Mouse (Mus musculus): ENCODE results near the gene Large1.
A peak's percentile ranks its signal among the peaks of the same experiment; 100 is the strongest.

GRCm38 (mm10) chr8:73201854-73202253, 151.5 kb downstream of the Large1 start:
- TF ChIP-seq EP300 (IDR thresholded peaks at IDR 0.05; ENCODE audit: low read depth) (no peak), CTCF (IDR thresholded peaks at IDR 0.05; ENCODE audit: low read depth) (0 out of 2 replicates have a peak, but pooled peaks have one; percentile 20)
